Mouse (Mus musculus): Measurements from ENCODE around the gene Mcu. TPM values are rescaled to one million over a fixed set of nuclear protein-coding genes. Genes with fewer than 3 reads are reported as not detected.

Gene Mcu
- polyA plus RNA-seq (2017; shearing (Covaris generic)) = 10 to 100 TPM; 23.2 to 30.5 TPM

DNA sequence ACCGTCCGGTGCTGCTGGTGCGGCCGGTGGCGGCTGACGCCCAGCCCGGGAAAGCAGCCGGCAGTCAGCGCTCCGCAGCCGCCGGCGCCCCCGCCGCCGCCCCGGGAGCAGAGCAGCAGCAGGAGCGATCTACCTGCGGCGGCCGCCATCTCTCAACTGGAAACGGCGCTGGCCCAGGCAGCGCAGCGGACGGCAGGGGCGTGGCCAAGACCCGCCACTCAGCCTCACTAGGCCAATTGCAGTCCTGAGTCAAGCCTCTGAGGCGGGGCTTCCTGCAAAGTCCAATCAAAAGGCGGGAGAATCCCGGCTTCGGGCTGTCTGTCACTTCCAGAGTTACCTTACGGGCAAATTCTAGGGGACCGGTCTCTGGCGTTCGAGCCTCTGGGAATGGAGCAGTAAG is at the start of gene Mcu:
Mcu (minus strand) TSS at position 171 of the 400 bp plus-strand sequence.
- peak; percentile 97 for ATAC-seq

DNA sequence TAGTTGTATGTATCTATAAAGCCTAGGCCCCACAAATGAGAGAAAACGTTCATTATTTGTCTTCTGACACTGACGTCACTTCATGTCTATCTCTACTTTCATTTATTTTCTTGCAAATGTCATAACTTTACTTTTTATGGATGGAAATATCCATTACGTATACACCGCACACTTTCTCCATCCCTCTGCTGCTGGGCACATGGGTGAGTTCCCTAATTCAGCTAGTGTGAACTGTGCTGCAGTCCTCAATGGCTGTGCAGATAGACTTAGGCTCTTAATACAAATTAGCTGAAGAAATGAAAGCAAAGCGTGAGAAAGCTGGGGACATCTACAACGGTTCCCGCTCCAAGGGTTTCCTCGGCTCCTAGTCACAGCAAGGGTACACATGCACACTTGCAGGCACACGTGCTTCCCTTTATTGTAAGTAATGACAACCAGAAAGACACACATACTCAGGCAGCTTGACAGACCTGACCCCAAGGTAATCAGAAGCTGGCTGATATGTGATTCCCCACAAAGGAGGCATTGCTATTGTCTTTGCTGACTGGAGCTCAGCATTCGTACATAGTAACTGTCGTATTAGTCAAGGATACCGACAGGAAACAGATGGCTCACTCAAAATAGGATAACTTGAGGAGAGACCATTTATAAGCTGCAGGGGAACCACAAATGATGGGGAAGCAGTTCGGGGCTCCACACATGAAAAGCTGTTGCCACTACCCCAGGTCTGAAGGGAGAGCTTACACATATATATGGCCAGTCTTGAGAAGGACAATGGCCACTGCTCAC is 49.2 kb upstream of the Mcu start:
- ATAC-seq = no peak

DNA sequence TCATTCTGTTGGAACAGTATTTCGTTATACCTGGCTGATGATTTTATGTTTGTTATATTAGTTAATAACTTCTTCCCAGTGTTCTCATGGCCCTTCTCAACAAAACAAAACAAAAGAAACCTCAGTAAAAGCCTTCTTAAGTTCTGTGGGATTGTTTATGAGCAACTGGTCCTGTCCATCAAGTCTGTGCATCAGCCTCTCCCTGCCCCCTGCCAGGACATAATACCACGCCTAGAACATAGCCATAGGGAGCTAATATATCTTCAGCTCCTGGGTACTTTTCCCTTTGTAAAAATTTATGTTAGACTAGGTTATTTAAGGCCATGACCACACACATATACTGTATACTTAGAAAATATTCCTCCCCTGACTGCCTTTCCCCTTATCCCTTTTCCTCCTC is 48.3 kb upstream of the Mcu start:
- ATAC-seq = no peak

DNA sequence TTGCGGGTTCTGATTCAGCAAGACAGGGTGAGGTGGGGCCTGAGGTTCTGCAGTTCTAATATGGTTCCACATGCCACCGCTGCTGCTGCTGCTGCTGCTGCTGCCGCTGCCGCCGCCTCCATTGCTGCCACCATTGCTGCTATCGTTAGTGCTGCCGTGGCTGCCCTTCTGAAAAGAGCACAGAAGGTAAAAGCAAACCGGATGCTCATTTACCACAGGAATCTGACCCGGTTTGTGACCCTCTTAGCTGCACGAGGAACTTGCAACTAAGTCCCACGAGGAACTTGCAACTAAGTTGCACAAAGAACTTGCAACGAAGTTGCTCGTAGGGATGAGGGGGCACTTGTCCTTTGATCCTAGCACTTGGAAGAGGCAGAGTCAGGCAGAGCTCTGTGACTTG is 40.3 kb upstream of the Mcu start:
- no peak for ATAC-seq

DNA sequence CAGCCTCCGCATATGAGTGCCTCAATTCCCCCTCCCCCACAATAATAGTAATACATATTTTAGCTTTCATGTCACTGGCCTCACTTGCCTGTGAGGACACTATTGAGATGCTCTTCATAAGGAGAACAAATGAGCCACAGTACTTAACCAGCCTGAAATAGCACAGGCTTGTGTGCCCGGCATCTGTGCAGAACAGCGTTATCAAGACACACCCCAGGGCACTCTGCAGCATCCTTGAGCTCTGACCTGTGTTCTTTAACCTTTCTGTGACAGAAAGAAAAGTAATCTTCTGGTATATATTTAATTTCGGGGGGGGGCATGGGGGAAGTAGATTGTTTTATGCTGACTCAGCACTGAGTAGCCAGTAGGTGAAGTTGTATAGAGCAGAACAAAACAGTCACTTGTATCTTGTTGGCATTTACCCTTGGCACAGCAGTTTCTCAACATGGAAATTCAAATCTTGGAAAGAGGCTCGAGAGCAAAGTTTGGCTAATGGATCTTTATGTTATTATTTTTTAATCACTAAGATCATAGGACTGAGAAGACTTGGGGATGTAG is 30.4 kb upstream of the Mcu start:
- ATAC-seq = no peak

GRCm38 (mm10) chr10:59645153-59645552 is 28.7 kb upstream of the Mcu start:
- ATAC-seq = no peak

DNA sequence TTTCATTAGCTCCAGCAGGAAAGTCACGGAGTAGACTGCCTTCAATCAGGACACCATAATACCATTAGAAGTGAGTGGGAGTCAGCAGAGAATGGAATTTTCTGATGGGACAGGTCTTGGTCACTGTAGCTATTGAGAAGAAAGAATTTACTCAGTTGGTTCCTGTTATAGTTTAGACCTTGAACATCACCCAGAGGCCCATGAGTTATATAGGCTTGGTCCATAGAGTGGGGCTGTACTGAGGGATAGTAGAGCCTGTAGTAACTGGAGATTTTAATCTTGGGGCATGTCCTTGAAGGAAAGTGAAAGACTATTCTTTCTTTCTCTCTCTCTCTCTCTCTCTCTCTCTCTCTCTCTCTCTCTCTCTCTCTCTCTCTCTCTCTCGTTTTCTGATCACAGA is 28.2 kb upstream of the Mcu start:
- ATAC-seq = no peak

DNA sequence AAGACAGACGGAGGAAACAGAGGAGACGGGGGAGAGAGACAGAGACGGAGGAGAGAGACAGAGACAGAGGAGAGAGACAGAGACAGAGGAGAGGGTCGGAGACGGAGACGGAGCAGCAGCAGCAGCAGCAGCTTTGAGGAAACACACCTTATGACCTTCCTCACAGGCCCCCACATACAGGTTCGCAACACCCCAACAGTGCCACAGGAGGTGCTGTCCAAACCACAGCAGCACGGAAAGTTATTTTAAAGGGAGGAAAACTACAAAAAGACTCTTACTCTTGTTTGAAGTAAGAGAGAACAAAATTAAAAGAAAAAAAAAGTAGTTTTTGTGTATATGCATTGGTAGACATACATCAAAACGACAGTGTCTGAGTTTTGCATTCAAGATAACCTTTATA is 27.2 kb upstream of the Mcu start:
- peak; percentile 50 for ATAC-seq

GRCm38 (mm10) chr10:59642659-59643377 is 26.3 kb upstream of the Mcu start:
- peak; percentile 86 for ATAC-seq

DNA sequence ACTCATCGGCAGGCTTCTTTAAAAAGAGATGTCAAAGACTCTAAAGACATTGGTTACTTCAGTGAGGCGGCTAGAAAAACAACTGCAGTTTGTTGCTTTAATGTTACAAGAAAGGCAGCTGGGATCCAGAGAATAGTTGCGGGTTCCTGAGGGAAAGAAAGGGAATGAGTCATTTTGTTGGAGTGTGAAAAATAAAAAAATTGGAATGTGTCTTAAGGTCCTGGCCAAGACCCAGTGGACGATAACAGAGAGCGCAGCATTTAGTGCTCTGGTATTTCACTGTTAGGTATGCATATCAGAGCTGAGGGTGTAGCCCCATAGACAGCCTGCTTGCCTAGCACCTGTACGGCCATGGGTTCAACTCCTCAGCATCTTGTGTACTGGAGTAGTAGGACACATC is 22.1 kb upstream of the Mcu start:
- no peak for ATAC-seq

DNA sequence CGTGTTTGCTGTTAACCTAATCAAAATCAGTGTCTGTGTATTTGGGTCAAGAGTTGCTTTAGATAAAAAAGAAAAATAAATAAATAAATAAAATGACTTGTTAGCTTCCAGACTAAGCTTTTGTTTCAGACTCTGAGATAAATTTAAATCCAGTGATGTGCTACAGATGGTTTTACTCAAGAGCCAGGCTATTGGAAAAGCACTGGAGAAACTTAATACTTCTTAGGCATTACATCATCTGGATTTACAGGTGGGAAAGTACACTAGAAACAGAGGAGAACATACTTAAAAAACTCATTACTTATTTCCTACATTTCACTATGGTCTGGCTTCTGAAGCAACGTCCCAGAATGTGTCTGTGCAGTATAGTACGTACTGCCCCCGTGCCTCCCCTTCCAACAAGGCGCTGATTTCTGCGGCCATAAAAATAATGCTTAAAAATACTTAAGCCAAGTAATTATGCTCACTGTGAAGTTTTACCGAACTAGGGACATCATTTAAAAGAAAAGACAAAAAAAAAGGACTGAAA is 21.2 kb upstream of the Mcu start:
- no peak for ATAC-seq

DNA sequence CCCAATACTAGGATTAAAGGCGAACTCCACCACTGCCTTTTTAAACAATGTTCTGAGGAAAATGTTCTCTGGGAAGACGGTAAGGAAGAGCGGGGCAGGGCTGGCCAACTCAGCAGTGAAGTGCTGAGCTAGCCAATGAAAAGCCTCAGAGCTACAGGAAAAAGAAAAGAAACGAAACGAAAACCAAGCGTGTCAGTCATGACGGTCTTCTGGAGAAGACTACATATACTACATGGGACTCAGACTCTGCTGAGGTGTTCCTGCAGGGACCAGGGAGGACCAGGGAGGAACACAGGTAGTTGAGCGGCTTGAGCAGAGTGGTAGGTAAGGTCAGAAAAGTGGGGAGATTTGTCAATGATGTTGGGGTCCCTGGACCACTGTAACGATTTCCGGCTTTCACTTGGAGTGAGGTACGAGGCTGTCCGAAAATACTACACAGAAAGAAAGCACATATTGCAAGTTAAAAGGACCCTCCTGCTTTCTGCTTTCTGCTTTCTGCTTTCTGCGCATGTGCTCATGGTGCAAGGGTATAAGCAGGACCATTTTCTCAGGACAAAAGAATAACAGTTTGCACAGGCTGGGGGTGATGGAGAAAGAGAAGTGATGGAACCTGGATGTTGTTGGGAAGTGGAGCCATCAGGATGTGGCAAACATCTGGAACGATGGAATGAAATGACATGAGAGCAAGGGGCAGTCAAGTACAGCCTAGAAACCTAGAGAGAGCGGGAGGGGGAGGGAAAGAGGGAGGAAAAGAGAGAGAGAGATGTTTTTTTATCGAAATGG is 20.4 kb upstream of the Mcu start:
- peak; percentile 88 for ATAC-seq

DNA sequence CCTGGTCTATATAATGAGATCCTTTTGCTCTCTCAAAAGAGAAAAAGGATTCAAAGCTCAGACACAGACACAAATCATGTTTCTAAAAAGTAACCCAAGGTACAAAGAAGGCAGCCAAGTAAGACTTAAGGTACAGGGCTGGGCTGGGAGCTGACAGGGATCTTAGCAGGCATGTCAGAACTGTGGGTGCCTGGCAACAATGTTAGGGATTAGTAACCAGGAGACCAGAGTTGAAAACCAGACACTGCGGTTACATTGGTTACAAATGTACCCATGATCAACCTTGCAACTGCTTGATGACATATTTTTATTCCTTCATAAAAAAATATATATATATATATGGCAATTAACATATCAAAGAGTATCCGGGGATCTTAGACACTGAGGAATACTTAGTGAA is 19.6 kb upstream of the Mcu start:
- no peak for ATAC-seq

DNA sequence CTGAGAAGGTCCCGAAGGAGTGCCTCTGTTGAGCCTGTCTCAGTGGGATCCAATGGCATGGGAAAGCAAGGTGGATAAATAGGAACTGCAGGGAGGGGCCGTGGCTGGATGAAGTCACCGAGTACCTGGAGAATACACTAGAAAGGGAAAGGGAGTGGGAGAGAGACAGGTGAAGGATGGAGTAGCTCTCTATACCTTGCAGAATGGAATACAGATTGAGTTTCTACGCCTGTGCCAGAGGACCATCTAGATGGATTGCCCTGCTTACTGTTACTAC is 13.0 kb upstream of the Mcu start:
- ATAC-seq = no peak

- no peak for ATAC-seq
These were observed 12.4 kb upstream of the Mcu start for GRCm38 (mm10) chr10:59628641-59629505.

- no peak for ATAC-seq
These were observed 7.0 kb upstream of the Mcu start for GRCm38 (mm10) chr10:59623496-59623895.

DNA sequence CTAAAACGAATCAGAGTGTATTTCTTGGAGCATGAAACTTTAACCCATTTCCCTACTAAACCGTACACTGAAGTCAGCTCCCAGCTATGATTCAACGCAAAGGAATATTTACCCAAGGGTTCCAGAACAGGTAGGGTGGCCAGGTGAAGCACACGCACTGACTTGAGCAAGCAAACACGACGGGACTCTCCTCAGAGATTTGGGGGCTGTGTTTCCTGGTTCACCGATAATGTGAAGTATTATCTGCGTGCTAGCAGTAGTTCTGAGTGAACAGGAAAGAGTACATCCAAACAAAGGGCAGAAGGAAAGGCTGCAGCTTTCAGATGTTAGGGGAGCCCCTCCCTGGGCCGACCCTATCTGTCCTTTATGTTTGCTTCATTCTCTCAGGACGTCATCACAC is 4.9 kb upstream of the Mcu start:
- ATAC-seq = no peak

GRCm38 (mm10) chr10:59617776-59618175 is 1.3 kb upstream of the Mcu start:
- ATAC-seq = no peak

GRCm38 (mm10) chr10:59615981-59616520 is 441 bp downstream of the Mcu start, which contains the start of gene Gm10322:
Gene Gm10322 (plus strand): TSS chr10:59616063.
- peak; percentile 32 for ATAC-seq

DNA sequence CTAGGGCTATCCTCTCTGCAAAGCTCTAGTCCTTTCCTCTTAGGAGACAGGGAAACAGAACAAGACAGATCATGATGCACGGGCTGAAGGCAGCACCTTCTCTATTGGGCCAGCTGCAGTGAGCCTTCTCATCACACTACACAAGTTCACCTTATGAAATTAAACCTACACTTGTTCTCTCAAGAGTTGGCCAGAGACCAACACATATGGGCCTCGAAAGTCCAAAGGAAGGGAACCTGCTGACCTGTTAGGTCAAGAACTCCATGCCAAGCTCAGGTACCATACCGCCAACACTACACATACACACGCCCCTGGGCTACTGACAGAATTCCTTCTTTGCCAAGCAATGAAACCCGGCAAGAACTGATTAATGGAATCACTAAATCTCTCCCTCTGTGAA is 1.1 kb downstream of the Mcu start:
- ATAC-seq = no peak

GRCm38 (mm10) chr10:59614141-59614540 is 2.4 kb downstream of the Mcu start:
- no peak for ATAC-seq

DNA sequence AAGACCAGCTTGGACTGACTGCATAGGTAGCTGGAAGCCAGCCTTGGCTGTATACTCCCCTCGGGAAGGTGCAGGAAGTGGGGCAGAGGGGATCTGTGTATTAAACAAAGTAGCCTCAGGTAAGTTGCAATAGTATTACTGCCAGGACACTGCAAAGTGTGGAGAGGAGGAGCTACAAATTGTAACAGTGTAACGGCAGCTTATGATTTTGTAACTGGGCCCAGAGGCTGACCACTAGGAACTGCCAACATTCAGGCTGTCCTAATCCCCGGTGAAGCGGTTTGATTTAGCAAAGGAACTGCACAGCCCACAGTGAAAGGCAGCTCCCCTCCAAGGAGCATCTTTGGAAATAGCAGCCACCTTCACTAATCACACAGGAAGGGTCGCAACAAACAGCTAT is 3.2 kb downstream of the Mcu start:
- ATAC-seq = no peak
